Mouse (Mus musculus): ENCODE results near the gene Cry1. TPM values are rescaled to one million over a fixed set of nuclear protein-coding genes. Genes with fewer than 3 reads are reported as not detected.

Gene Cry1
- polyA plus RNA-seq, 1 experiment from 2014 or later = 32.8 TPM

DNA sequence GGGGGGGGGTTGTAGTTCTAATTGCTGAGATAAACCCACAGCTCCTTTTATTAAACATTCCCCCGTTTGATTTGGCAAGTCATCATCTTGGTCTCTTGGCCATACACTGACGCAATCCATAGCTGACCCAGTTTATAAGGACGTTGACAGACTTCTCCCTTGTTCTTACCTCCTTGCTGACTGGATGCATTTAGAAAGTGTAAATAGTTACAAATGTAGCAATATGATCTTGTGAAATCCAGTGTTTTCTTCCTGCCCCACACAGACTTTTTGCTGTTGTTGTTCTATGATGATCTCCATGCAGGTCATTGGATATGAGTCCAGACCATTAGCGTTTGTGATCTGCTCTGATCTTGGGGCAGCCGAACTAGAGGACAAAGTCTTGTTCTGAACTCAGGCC lies 5.1 kb upstream of the Cry1 start:
- H3K4me3 ChIP-seq = no peak overlapping the region
- ATAC-seq (ENCODE audit: borderline replicate concordance, extremely low read depth, low FRiP score, low TSS enrichment) = no peak
- no peaks in the 10 kb centered on the region for H3K9me3 ChIP-seq
- no peaks in the 10 kb centered on the region for H3K4me1 ChIP-seq
- H3K27ac ChIP-seq = no peak overlapping the region
- H3K4me2 ChIP-seq = no peak overlapping the region
- WGBS = 72% methylated on average over 5 of the region's 5 CpGs
- H3K27me3 ChIP-seq = 0 out of 2 replicates have a peak, but pooled peaks cover 5% of the 10 kb centered on the region
- H3K9ac ChIP-seq = no peak overlapping the region
- no peaks in the 10 kb centered on the region for H3K36me3 ChIP-seq

DNA sequence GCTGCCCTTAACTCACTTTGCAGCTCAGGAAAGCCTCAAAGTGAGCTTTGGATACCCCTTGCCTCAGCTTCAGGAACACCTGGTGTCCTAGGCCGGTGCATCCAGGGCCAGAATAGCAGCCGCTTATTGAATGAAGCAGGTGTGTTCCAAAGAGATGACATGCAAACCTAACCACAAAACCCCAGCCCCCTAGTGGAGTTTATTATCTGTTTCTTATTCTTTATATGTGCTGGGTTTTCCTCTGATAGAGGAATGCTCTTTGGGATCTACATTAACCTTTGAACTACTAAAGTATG lies 1.6 kb upstream of the Cry1 start:
- no peak overlapping the region for H3K9ac ChIP-seq
- no peaks in the 10 kb centered on the region for H3K36me3 ChIP-seq
- H3K4me2 ChIP-seq = no peak overlapping the region
- ATAC-seq (ENCODE audit: borderline replicate concordance, extremely low read depth, low FRiP score, low TSS enrichment) = no peak
- whole genome bisulfite sequencing = 93% methylated on average over 2 of the region's 2 CpGs
- no peaks in the 10 kb centered on the region for H3K9me3 ChIP-seq
- H3K4me1 ChIP-seq = peaks cover 10% of the 10 kb centered on the region
- H3K27me3 ChIP-seq = no peaks in the 10 kb centered on the region
- H3K4me3 ChIP-seq = no peak overlapping the region
- H3K27ac ChIP-seq = no peak overlapping the region

DNA sequence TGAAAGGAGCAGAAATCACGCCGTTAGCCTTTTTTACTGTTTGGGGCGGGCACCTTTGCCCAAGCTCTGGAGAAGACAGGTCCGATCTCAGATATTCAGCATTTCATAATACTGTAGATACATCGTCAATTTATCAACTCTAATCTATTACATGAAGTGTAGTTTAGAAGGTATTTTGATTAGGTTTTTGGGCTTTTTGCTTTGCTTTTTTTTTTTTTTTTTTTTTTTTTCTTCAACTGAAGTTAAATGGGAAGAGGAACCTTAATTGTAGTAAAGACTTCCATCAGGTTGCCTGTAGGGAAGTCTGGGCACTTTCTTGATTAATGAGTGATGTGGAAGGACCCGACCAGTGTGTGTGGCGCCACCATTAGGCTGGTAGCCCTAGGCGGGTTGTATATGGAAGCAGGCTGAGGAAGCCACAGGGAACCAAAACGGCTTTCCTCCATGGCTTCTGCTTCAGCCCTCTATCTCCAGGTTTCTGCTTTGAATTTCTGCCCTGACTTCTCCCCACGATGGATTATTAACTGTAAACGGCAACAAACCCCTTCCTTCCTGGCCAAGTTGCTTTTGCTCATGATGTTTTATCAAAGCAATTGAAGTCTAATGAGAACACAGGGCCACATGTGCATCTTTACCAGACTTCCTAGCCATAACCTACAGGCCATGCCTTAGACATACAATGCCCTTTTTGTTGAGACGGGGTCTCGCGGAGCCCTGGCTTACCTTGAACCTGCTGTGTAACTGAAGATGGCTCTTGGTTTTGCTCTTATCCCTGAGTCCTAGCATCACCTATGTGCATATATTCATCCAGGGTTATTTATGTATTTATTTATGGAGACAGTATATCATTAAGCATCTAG lies 1.0 kb upstream of the Cry1 start:
- H3K4me2 ChIP-seq = peak overlapping the region; percentile 98

DNA sequence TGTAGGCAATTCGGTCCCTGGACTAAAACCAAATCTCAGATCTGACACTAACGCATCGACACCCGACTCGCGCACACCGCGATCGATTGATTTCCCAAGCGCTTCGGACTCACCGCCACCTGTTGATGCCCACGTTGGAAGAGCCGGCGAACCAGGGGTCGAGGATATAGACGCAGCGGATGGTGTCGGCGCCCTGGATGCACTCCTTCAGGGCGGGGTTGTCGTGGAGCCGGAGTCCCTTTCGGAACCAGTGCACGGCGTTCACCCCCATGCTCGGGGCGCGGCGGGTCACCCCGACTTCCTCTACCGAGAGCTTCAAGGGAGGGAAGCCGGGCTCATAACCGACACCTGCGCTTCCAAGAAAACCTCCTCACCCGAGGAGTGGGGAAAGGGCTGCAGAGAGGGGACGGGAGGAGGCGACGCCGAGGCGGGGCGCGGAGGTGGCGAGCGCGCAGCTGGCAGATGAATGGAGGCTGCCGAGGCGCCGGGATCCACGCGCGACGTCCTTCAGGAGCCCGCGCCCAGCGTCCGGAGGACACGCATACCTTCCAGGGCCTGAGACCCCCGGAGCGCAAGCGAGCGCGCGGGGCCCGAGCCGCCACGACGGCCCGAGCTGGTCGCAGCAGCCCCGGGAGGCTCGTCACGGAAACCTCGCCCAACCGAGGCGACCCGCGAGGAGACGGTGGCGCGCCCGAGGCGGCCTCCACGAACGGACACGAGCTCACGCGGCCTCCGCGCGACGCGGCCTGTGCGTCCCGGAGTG lies 482 bp downstream of the Cry1 start:
- Histone ChIP-seq H3K36me3 (no peaks in the 10 kb centered on the region), H3K27me3 (no peaks in the 10 kb centered on the region), H3K4me1 (peaks cover 10% of the 10 kb centered on the region), H3K4me2 (peak overlapping the region; percentile 98), H3K9ac (peak overlapping the region; percentile 89), H3K4me3 (peak overlapping the region; percentile 78), H3K27ac (peak overlapping the region; percentile 90), H3K9me3 (no peaks in the 10 kb centered on the region)
- under 1% methylated on average over 95 of the region's 95 CpGs for WGBS
- ATAC-seq (ENCODE audit: borderline replicate concordance, extremely low read depth, low FRiP score, low TSS enrichment) = peak; percentile 23

More for the DNA sequence above, 1.0 kb upstream of the Cry1 start:
- no peaks in the 10 kb centered on the region for H3K9me3 ChIP-seq
- H3K4me3 ChIP-seq = peak overlapping the region; percentile 78
- ATAC-seq (ENCODE audit: borderline replicate concordance, extremely low read depth, low FRiP score, low TSS enrichment) = no peak
- H3K27ac ChIP-seq = peak overlapping the region; percentile 90
- peak overlapping the region; percentile 89 for H3K9ac ChIP-seq
- peaks cover 10% of the 10 kb centered on the region for H3K4me1 ChIP-seq
- H3K27me3 ChIP-seq = no peaks in the 10 kb centered on the region
- H3K36me3 ChIP-seq = no peaks in the 10 kb centered on the region
- 29% methylated on average over 14 of the region's 14 CpGs for WGBS

DNA sequence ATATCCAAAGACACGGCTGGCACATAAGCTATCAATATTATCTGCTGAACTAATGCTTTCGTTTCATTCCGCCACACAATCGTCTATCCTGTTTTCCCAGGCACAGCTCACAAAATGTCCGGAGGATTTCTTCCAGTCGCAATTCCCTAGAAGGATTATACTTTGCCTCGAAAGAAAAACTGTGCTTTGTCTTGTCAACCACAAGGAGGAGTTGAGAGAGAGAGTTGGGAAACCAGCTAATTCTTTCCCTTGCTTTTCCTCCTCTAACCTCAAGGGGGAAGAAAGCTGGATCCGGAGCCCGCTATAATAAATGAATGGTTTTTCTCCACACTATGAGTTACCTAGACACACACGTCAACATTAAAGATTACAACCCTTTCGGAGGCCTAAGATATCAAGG lies 1.2 kb downstream of the Cry1 start:
- H3K9ac ChIP-seq = peak overlapping the region; percentile 89
- peak overlapping the region; percentile 98 for H3K4me2 ChIP-seq
- no peak for ATAC-seq (ENCODE audit: borderline replicate concordance, extremely low read depth, low FRiP score, low TSS enrichment)
- no peak overlapping the region for H3K27ac ChIP-seq
- H3K9me3 ChIP-seq = no peaks in the 10 kb centered on the region
- peaks cover 10% of the 10 kb centered on the region for H3K4me1 ChIP-seq
- no peaks in the 10 kb centered on the region for H3K27me3 ChIP-seq
- peak overlapping the region; percentile 78 for H3K4me3 ChIP-seq
- no peaks in the 10 kb centered on the region for H3K36me3 ChIP-seq
- WGBS = under 1% methylated on average over 11 of the region's 11 CpGs

DNA sequence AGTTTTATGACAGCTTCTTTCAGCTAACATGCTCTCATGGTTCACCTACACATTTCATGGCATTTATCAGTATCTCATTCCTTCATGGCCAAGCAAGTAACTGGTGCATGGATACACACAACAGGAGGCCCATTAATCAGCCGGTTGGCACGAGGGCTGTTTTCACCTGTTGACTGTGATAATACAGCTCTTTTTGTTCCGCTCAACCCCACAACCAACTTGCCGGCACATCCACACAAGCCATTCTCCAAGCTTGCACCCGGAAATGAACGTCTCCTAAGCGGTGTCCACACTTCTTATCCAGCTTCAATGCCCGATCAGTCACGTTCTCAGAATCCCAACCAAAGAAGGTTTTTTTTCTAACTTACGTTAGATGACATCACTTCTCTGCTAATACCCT lies 2.1 kb downstream of the Cry1 start:
- WGBS = 83% methylated on average over 10 of the region's 10 CpGs
- H3K4me3 ChIP-seq = peak overlapping the region; percentile 78; the same call in 1 of the 2 replicates

DNA sequence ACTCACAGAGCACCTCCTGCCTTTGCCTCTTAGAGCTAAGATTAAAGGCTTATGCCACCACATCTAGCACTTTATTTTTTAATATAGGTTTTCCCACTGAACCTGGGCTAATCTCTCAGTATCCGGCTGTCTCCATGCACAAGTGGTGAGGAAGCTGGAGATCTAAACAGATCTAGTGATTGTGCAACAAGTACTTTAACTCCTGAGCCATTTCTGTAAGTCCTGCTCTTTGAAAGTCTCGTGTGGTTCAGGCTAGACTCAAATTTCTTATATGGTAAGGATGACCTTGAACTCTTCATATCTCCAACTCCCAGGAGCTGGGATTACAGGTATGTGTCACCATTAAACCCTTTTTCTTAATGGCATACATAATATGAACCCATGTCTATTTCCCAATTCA lies 8.2 kb downstream of the Cry1 start:
- Histone ChIP-seq H3K4me2 (no peak overlapping the region), H3K4me3 (no peak overlapping the region), H3K9me3 (no peaks in the 10 kb centered on the region), H3K27ac (no peak overlapping the region), H3K9ac (no peak overlapping the region), H3K4me1 (no peaks in the 10 kb centered on the region), H3K36me3 (no peaks in the 10 kb centered on the region), H3K27me3 (no peaks in the 10 kb centered on the region)
- WGBS = 49% methylated on average over 2 of the region's 2 CpGs
- ATAC-seq (ENCODE audit: borderline replicate concordance, extremely low read depth, low FRiP score, low TSS enrichment) = no peak

More for the DNA sequence above, 2.1 kb downstream of the Cry1 start:
- ATAC-seq (ENCODE audit: borderline replicate concordance, extremely low read depth, low FRiP score, low TSS enrichment) = no peak
- Histone ChIP-seq H3K27ac (no peak overlapping the region), H3K4me2 (peak overlapping the region; percentile 98), H3K36me3 (no peaks in the 10 kb centered on the region), H3K4me1 (peaks cover 10% of the 10 kb centered on the region), H3K9ac (no peak overlapping the region), H3K27me3 (no peaks in the 10 kb centered on the region), H3K9me3 (no peaks in the 10 kb centered on the region)

DNA sequence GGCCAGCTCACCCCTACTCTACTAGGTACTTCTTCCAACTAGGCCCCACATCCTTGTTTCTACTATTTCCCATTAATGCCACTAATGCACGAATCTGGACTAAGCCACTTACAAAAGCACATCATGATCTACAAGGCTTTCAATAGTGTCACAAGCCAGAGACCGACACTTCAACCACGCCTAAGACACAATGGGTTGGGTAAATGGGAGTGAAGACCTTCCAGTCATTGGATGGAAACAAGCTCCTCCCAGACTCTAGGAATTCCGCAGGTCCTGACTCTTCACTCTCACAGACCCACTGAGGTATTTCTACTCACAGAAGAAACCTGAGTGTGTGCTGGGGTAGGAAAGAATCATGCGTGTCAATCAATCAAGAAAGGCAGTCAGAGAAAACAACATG lies 19.6 kb downstream of the Cry1 start:
- Histone ChIP-seq H3K27ac (no peak overlapping the region), H3K9ac (no peak overlapping the region), H3K4me3 (no peak overlapping the region), H3K36me3 (no peaks in the 10 kb centered on the region), H3K4me2 (no peak overlapping the region), H3K4me1 (no peaks in the 10 kb centered on the region), H3K9me3 (no peaks in the 10 kb centered on the region), H3K27me3 (no peaks in the 10 kb centered on the region)
- whole genome bisulfite sequencing = 87% methylated on average over 5 of the region's 5 CpGs
- no peak for ATAC-seq (ENCODE audit: borderline replicate concordance, extremely low read depth, low FRiP score, low TSS enrichment)

DNA sequence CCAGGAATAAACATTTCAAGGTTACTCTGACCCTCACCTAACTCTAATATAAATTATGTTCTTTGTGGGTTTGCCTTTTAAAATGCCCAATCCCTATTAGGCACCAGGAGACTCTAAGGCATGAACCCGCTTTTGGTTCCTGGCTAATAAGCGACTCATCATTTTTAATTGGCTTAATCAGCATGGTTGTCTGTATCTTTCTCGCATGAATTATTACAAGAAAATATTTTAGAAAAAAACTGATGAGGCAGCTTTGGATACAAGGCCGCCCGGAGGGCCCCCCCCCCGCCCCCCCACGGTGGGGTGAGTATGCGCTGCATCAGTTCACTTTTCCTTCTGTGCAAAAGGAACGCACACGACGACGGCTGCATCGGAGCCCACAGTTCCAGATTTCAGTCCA lies 20.1 kb downstream of the Cry1 start:
- no peaks in the 10 kb centered on the region for H3K4me1 ChIP-seq
- no peaks in the 10 kb centered on the region for H3K27me3 ChIP-seq
- no peaks in the 10 kb centered on the region for H3K9me3 ChIP-seq
- H3K4me2 ChIP-seq = no peak overlapping the region
- no peaks in the 10 kb centered on the region for H3K36me3 ChIP-seq
- WGBS = 93% methylated on average over 13 of the region's 13 CpGs
- ATAC-seq (ENCODE audit: borderline replicate concordance, extremely low read depth, low FRiP score, low TSS enrichment) = no peak
- H3K27ac ChIP-seq = no peak overlapping the region
- H3K9ac ChIP-seq = no peak overlapping the region
- no peak overlapping the region for H3K4me3 ChIP-seq

DNA sequence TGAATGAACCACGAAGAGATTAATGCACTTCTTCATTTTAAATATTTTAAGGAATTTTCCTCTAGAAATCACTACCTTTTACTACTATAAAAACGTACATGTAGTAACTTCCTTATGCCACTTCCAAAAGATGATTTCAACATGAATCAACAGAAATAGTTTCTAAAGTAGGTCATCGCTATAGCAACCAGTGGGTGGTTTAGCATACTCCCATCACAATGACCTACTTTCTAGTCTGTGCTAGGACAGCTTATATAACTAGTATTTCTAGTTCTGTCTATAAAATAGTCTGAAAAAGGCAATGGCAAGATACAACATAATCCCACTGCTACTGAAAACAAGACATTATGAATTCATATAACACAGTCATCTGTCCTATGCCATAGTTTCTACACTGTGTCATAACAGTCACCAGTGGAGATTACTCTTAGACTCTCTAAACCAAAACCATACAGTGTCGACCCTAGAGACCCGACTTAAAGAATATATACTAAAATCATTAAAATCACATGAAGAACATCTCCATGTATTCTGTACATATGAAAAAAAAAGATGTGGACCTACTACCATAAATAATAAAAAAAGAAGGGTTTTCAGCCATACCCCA lies 23.0 kb downstream of the Cry1 start:
- no peak overlapping the region for H3K4me2 ChIP-seq
- H3K27me3 ChIP-seq = no peaks in the 10 kb centered on the region
- ATAC-seq (ENCODE audit: borderline replicate concordance, extremely low read depth, low FRiP score, low TSS enrichment) = no peak; the same call in 1 of the 2 replicates
- no peaks in the 10 kb centered on the region for H3K9me3 ChIP-seq
- no peak overlapping the region for H3K9ac ChIP-seq
- no peaks in the 10 kb centered on the region for H3K4me1 ChIP-seq
- H3K27ac ChIP-seq = no peak overlapping the region
- H3K36me3 ChIP-seq = no peaks in the 10 kb centered on the region
- no peak overlapping the region for H3K4me3 ChIP-seq
- 65% methylated on average over 5 of the region's 5 CpGs for WGBS

DNA sequence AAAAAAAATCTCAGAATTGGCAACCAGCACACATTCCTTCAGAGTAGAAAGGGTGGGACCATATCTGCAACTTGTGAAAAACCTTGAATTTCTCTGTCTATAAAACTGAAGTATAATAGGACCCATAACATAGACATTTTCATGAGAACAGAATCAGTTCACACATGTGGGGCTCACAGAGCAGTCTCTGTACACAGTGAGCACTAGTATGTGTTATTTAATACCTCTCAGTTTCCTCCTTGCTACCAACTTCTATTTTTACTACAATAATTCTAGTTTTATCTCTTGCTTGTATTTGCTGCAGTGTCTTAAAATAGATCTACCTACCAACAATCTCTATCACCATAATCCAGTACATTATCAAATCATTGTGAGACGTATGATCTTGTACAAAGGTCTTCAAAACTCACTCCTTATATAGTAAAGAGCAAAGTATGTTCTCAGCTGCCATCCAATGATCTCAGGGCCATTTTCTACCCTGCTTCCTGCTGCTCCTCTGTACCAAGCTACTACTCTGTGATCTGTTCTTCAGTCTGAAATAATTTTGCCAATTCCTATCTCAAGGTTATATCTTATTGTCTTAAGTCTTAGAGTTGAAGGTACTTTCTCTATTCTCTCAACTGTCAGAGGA lies 24.8 kb downstream of the Cry1 start:
- Histone ChIP-seq H3K36me3 (no peaks in the 10 kb centered on the region), H3K27me3 (no peaks in the 10 kb centered on the region), H3K4me2 (no peak overlapping the region), H3K4me3 (no peak overlapping the region), H3K9me3 (no peaks in the 10 kb centered on the region), H3K27ac (no peak overlapping the region), H3K4me1 (no peaks in the 10 kb centered on the region), H3K9ac (no peak overlapping the region)
- no peak for ATAC-seq (ENCODE audit: borderline replicate concordance, extremely low read depth, low FRiP score, low TSS enrichment)
- WGBS = 66% methylated on average over 1 of the region's 1 CpGs

All from lung, embryonic 15.5 days (tissue).